Mouse (Mus musculus): Measurements from ENCODE around the gene Utp20. TPM values are rescaled to one million over a fixed set of nuclear protein-coding genes. Genes with fewer than 3 reads are reported as not detected.
"Not testable (repeated sequence)": the region's sequence is repeated elsewhere in the genome, so short reads cannot be mapped to it uniquely, and the experiment has no call there.

Gene Utp20
- polyA plus RNA-seq, 1 experiment from 2014 or later, result 9.2 TPM

DNA sequence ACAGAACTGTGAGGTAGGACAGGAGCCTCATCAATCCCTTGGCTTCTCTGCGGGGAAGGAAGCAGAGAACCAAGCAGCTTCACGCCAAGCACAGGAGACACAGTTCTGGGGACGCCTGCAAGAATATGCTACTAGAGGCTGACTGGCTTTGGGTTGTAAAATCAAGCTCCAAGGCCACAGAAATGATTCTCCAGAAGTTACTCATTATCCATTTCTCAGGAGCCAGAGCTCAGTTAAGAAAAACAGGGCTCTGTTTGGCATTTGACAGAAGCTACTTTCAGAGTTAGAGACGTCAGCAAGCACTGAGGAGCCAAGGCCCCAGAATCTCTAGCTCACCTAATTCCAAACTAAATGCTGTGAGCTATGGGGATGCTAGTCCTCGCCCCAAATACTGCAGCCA lies 14.9 kb downstream of the Utp20 start:
- Histone ChIP-seq H3K79me2 (ENCODE audit: inconsistent target) (no peaks in the 10 kb centered on the region), H3K27ac (no peak overlapping the region), H3K36me3 (ENCODE audit: inconsistent target) (peaks cover 44% of the 10 kb centered on the region; the same call in 1 of the 2 replicates), H3K4me3 (ENCODE audit: inconsistent target) (no peak overlapping the region)
- WGBS (ENCODE audit: missing documents), result 93% methylated on average over 5 of the region's 5 CpGs

DNA sequence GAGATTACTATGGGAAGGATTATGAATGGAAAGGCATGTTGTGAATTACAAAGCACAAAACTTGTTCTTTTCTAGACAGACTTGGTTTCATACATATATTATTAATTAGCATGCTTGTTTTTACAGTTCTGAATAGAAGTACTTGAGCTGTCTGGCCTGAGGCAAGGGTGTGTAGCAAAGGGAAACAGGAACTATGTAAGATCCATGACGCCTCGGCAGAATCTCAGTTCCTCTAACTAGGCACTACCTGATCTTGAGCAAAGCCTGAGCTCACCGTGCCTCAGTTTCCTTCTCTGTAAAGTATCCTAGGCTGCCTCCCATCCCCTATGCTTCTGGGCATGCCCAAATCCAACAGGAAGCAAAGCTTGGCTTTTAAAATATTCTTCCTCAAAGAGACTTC lies 24.4 kb downstream of the Utp20 start:
- 12% methylated on average over 3 of the region's 3 CpGs for WGBS (ENCODE audit: missing documents)
- Histone ChIP-seq H3K79me2 (ENCODE audit: inconsistent target) (no peaks in the 10 kb centered on the region), H3K4me3 (ENCODE audit: inconsistent target) (no peak overlapping the region), H3K36me3 (ENCODE audit: inconsistent target) (0 out of 2 replicates have a peak, but pooled peaks cover 4% of the 10 kb centered on the region), H3K27ac (no peak overlapping the region)

DNA sequence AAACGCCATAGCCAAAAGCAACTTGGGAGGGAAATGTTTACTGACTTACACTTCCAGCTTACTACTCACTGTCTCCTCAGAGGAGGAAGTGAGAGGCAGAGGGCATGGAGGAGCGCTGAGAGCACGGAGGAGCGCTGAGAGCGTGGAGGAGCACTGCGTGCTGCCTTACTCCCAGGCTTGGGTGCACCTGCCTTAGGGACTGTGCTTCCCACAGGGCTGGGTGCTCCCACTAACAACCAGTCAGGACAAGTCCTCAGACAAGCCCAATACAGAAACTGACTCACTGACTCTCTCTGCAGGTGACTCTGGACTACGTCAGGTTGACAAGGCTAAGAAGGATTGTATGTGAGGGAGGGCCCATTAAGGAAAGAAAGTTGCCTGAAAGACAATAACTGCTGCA lies 27.2 kb downstream of the Utp20 start:
- Histone ChIP-seq H3K79me2 (ENCODE audit: inconsistent target) (no peaks in the 10 kb centered on the region), H3K27ac (no peak overlapping the region), H3K36me3 (ENCODE audit: inconsistent target) (no peaks in the 10 kb centered on the region), H3K4me3 (ENCODE audit: inconsistent target) (no peak overlapping the region)
- WGBS (ENCODE audit: missing documents), result 82% methylated on average over 7 of the region's 7 CpGs

DNA sequence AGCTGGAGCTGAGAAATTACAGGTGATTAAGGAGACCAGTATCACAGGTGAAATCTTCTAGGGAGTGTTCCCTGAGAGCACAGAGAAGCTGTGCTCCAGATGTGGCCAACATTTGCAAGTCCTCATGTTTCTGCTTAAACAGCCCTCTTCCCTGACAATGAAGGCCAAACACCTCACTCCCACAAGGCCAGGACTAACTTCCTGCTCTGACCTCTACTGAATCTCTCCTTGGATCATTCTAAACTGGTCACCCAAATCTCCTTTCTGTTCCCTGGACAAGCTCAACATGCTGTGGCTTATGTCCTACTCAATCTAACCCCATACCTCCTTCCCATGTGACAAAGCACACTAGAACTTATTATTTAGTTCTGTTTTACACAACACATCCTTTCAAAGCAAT lies 29.2 kb downstream of the Utp20 start:
- Histone ChIP-seq H3K27ac (no peak overlapping the region), H3K36me3 (ENCODE audit: inconsistent target) (peaks cover 6% of the 10 kb centered on the region; the same call in 1 of the 2 replicates), H3K79me2 (ENCODE audit: inconsistent target) (no peaks in the 10 kb centered on the region), H3K4me3 (ENCODE audit: inconsistent target) (no peak overlapping the region)

DNA sequence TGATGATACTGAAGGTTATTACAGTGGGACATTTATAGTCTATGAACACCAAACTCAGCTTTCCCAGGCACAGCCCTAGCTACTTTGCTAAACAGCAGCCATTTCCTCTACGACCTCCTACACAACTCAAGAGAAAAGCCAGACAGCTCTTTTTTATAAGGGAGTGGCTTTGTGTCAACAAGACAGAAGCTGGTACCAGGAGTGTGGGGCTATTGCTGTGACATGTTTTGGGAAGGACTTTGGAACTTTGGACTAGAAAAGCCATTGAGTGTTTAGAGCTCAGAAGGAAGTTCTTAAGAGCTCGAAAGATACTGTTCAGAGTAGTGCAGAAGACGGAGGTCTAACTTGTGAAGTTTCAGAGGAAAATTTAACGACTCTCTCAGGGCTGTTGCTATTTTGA lies 29.7 kb downstream of the Utp20 start:
- H3K36me3 ChIP-seq (ENCODE audit: inconsistent target), result peaks cover 6% of the 10 kb centered on the region; the same call in 1 of the 2 replicates
- 94% methylated on average over 3 of the region's 4 CpGs for WGBS (ENCODE audit: missing documents)
- no peak overlapping the region for H3K4me3 ChIP-seq (ENCODE audit: inconsistent target)
- H3K27ac ChIP-seq, result no peak overlapping the region
- no peaks in the 10 kb centered on the region for H3K79me2 ChIP-seq (ENCODE audit: inconsistent target)

DNA sequence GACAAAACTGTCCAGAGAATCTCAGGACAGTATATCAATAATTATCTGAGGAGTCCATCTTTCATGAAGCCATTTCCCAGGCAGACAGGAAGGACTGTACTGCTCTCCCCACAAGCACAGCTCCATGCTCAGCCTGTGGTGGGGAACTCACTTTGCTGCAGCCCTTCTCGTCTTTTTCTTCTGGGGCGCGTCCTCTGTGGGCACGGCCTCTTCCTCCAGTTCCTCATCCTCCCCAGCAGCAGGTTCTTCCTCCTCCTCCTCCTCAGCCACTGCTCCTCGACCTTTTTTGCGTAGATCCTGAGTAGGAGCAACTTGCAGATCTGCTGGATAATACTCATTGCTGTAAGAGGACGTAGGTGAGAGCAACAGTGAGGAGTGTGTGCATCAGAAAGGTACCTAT lies 31.4 kb downstream of the Utp20 start:
- H3K36me3 ChIP-seq (ENCODE audit: inconsistent target), result peaks cover 16% of the 10 kb centered on the region; the same call in 1 of the 2 replicates
- no peaks in the 10 kb centered on the region for H3K79me2 ChIP-seq (ENCODE audit: inconsistent target)
- 67% methylated on average over 7 of the region's 7 CpGs for WGBS (ENCODE audit: missing documents)
- no peak overlapping the region for H3K27ac ChIP-seq
- no peak overlapping the region for H3K4me3 ChIP-seq (ENCODE audit: inconsistent target)

DNA sequence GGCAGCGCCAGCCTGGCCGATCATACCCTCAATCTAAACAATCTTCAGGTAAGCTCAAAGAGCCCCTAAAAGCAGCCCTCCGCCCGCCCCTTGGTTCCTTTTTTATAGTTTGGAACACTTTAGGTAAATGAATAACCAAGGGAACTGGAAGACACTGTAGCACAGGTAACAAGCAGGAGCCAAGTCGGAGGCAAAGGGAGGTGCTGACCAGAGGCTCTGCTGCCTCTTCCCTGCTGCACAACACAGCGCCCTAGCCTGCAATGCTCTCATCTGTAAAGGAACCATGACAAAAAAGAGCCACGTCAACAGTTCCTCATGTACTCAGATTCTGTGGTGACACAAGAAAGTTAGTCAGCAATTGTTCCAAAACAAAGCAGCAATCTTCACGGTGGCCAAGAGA lies 32.0 kb downstream of the Utp20 start:
- Histone ChIP-seq H3K36me3 (ENCODE audit: inconsistent target) (peaks cover 16% of the 10 kb centered on the region; the same call in 1 of the 2 replicates), H3K4me3 (ENCODE audit: inconsistent target) (no peak overlapping the region), H3K27ac (no peak overlapping the region), H3K79me2 (ENCODE audit: inconsistent target) (no peaks in the 10 kb centered on the region)
- 86% methylated on average over 8 of the region's 8 CpGs for WGBS (ENCODE audit: missing documents)

DNA sequence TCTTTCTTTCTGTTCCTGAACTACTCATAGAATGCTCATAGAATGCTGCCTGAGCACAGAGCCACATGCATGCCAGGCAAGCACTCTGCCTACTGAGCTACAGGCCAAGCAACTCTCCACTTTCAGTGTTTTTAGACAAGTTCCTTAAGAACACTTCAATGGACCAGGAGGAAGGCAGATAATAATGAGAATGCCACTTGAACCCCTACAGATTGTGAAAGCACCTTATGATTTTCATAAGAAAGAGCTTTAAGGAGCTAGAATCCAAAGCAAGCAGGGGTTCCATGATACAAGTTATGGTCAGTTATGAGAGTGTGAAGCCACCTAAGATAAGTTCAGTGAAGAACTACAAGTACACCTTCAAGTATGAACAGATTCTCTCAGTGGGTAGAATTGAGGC lies 32.9 kb downstream of the Utp20 start:
- Histone ChIP-seq H3K27ac (no peak overlapping the region), H3K36me3 (ENCODE audit: inconsistent target) (peaks cover 19% of the 10 kb centered on the region; the same call in 1 of the 2 replicates), H3K4me3 (ENCODE audit: inconsistent target) (no peak overlapping the region), H3K79me2 (ENCODE audit: inconsistent target) (no peaks in the 10 kb centered on the region)

DNA sequence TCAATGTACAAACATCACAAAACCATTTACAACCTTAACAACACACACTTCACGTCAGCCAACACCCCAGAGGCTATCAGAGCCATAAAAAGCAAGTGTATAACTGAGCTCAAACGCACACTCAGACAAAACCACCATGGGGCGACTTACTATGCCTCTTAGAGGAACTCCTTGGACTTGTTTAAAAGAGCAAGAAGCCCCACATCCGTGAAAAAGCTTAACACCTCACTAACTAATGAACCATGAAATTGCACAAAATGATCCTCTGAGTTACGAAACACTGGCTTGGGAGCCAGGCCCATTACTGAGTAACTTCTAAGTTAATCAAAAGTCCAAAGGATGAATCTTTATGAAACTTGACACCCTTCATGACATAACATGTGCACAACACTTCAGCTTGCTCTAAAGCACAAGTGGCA lies 42.1 kb downstream of the Utp20 start:
- 86% methylated on average over 5 of the region's 5 CpGs for WGBS (ENCODE audit: missing documents)
- no peak overlapping the region for H3K4me3 ChIP-seq (ENCODE audit: inconsistent target)
- no peak overlapping the region for H3K27ac ChIP-seq
- H3K36me3 ChIP-seq (ENCODE audit: inconsistent target), result peaks cover 17% of the 10 kb centered on the region
- no peaks in the 10 kb centered on the region for H3K79me2 ChIP-seq (ENCODE audit: inconsistent target)

DNA sequence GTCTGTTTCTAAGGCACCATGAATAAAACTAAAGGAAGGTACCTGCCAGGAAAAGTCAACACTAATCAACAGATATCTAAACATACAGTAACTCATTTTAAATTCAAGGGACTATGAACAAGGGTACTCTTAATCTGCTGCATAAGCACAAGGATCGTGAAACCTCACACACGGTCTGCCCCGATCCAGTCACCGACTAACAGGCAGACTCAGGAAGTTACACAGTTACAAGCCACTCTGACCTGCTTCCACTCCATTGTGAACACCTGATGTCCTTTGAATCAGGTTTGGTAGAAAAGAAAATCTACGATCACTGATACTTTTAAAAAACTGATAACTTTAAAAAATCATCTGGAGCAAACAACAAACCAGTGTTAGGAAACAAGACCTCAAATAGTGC lies 42.7 kb downstream of the Utp20 start:
- no peak overlapping the region for H3K27ac ChIP-seq
- no peaks in the 10 kb centered on the region for H3K79me2 ChIP-seq (ENCODE audit: inconsistent target)
- H3K36me3 ChIP-seq (ENCODE audit: inconsistent target), result peaks cover 14% of the 10 kb centered on the region
- no peak overlapping the region for H3K4me3 ChIP-seq (ENCODE audit: inconsistent target)
- 96% methylated on average over 5 of the region's 5 CpGs for WGBS (ENCODE audit: missing documents)

DNA sequence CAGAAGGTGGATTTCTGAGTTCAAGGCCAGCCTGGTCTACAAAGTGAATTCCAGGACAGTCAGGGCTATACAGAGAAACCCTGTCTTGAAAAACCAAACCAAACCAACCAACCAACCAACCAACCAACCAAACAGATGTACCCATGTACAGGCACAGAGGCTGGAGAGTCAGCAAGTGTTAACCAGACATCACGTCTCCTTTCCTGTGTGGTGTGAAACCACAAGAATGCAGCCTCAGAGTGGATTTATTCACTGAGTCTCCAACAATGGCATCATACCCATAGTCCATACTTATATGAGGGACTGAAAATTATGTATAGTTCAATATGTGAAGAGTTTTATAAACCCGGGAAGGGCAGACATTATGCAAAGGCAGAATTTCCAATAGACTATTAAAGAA lies 43.5 kb downstream of the Utp20 start:
- H3K36me3 ChIP-seq (ENCODE audit: inconsistent target), result peaks cover 15% of the 10 kb centered on the region
- not testable (repeated sequence) for H3K27ac ChIP-seq; H3K79me2 ChIP-seq (ENCODE audit: inconsistent target); H3K4me3 ChIP-seq (ENCODE audit: inconsistent target)
- WGBS (ENCODE audit: missing documents), result 95% methylated on average over 2 of the region's 2 CpGs

DNA sequence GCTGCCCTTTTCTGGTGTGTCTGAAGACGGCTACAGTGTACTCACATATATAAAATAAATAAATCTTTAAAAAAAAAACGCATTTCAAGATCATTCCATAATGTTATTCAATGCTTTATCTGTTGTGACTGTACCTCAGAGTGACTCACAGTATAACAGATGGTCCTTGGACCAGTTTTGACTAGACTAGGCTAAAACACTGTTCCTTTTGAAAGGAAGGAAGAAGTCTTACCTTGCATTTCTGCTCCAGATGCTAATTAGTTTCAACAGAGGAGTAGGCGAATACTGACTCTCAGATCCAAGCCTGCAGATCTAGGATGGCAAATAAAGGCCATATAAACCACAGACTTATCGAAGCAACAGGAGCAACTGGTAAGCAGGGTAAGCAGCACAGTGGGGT lies 45.9 kb downstream of the Utp20 start:
- H3K4me3 ChIP-seq (ENCODE audit: inconsistent target), result no peak overlapping the region
- H3K36me3 ChIP-seq (ENCODE audit: inconsistent target), result peaks cover 20% of the 10 kb centered on the region
- no peak overlapping the region for H3K27ac ChIP-seq
- no peaks in the 10 kb centered on the region for H3K79me2 ChIP-seq (ENCODE audit: inconsistent target)
- WGBS (ENCODE audit: missing documents), result 90% methylated on average over 4 of the region's 4 CpGs

DNA sequence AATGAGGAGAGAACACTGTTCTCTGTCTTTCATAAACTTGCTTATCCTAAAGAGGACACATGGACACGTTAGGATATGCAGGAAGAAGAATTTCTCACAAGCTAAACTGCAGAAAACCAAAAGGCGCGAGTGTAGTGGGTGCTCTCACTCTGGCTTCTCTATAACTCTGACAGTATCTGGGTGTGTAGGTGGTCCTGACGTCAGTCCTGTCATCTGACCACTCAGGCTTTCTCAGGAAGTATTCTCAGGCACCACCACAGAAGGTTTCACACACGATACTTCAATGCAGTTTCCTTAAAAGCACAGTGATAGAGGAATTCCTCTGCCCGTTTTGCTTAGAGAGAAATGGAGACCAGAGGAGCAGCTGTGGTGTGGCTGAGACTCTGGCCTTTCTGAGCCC lies 50.4 kb downstream of the Utp20 start:
- Histone ChIP-seq H3K27ac (no peak overlapping the region), H3K4me3 (ENCODE audit: inconsistent target) (no peak overlapping the region), H3K36me3 (ENCODE audit: inconsistent target) (peaks cover 33% of the 10 kb centered on the region), H3K79me2 (ENCODE audit: inconsistent target) (no peaks in the 10 kb centered on the region)
- WGBS (ENCODE audit: missing documents), result 92% methylated on average over 6 of the region's 6 CpGs

DNA sequence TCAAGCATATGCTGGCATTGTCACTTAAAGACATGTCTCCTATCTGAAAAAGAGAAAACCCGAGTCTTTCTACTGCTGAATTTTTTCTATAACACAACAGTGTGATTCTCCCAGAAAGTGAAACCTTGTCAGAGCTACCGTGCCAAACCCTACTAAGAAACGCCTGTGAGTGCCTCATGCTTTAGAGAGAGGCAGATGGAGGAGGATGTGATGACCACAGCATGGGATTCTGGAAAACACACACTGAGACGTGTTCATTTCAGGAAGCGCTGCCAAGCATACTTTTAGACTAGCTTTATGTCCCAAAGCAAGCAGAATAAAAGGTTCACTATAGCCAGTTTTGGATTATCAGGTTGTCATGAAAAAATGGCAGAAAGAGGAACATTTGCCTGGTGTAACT lies 53.6 kb downstream of the Utp20 start:
- WGBS (ENCODE audit: missing documents), result 90% methylated on average over 2 of the region's 5 CpGs
- peaks cover 46% of the 10 kb centered on the region for H3K36me3 ChIP-seq (ENCODE audit: inconsistent target)
- not testable (repeated sequence) for H3K79me2 ChIP-seq (ENCODE audit: inconsistent target); H3K4me3 ChIP-seq (ENCODE audit: inconsistent target); H3K27ac ChIP-seq

DNA sequence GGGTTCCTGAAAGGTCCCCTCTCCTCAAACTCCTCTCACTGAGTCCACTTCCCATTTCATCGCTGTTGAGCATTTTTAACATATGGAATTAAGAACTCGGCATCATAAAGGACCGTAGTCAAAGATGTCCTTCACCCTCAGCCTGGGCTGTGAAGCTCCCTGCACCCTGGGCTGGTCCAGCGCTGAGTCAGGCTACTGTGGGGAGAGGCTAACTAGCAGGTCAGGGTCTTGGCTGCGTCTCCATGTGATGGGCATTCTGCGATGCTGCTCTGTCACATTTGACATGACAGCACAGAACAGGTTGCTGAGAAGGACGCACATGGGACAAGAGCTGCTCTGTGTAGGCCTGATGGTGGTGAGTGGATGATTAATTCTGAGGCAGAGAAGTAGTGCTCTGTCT lies 56.9 kb downstream of the Utp20 start:
- no peaks in the 10 kb centered on the region for H3K79me2 ChIP-seq (ENCODE audit: inconsistent target)
- 97% methylated on average over 7 of the region's 7 CpGs for WGBS (ENCODE audit: missing documents)
- no peak overlapping the region for H3K27ac ChIP-seq
- H3K36me3 ChIP-seq (ENCODE audit: inconsistent target), result peaks cover 44% of the 10 kb centered on the region; the same call in 1 of the 2 replicates
- no peak overlapping the region for H3K4me3 ChIP-seq (ENCODE audit: inconsistent target)

DNA sequence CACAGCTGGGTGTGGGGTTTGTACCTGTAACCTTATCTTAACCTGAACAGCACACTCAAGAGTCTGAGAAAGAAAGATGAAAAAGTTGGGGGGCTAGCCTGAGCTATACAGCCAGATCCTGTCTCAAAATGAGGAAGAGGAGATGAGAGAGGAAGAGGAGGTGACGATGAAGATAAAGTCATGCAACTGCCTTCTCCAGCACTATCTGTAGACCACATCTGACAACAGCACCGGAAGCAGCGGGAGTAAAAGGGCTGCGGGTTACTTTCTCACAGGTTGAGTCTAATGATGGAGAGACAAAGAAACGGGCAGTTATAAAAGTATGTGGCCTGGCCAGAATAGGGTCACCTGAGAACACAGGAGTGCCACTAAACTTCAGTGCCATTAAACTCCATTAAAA lies 57.6 kb downstream of the Utp20 start:
- 71% methylated on average over 5 of the region's 5 CpGs for WGBS (ENCODE audit: missing documents)
- no peaks in the 10 kb centered on the region for H3K79me2 ChIP-seq (ENCODE audit: inconsistent target)
- H3K27ac ChIP-seq, result no peak overlapping the region
- H3K4me3 ChIP-seq (ENCODE audit: inconsistent target), result no peak overlapping the region
- H3K36me3 ChIP-seq (ENCODE audit: inconsistent target), result peaks cover 45% of the 10 kb centered on the region; the same call in 1 of the 2 replicates
